Mouse (Mus musculus) kidney, embryonic 14.5 days (tissue): ENCODE measurements at regions not wholly inside any gene's neighbourhood (a gene's known extent, or its start where the extent isn't known, plus 50 kb on each side); places are given as distances from the start of the nearest gene placed in this dataset.

ENCODE experiments used
- ATAC-seq: fragments of 200-750 bp; cut with Nextera tagmentation; 2 replicates; pipeline ENCODE4 v1.8.0; 2017; ENCODE audit warnings: moderate number of reproducible peaks, mild to moderate bottlenecking, moderate TSS enrichment, moderate library complexity; ENCODE audit not compliant: low FRiP score, low TSS enrichment
- H3K27ac ChIP-seq: fragments of 300-500 bp; sonication (generic); 2 replicates; pipeline ENCODE4 v1.5.1; 2014; ENCODE audit warnings: low read depth, mild to moderate bottlenecking, low read length, moderate library complexity, mixed read lengths
- H3K27me3 ChIP-seq: fragments of 300-500 bp; sonication (generic); 2 replicates; pipeline ENCODE4 v1.6.1; 2014; ENCODE audit warnings: mild to moderate bottlenecking, low read length; ENCODE audit not compliant: control insufficient read depth, insufficient read depth
- H3K36me3 ChIP-seq: fragments of 300-500 bp; sonication (generic); 2 replicates; pipeline ENCODE4 v1.6.1; 2014; ENCODE audit warnings: low read length, mixed read lengths; ENCODE audit not compliant: control insufficient read depth, insufficient read depth
- H3K4me1 ChIP-seq: fragments of 300-500 bp; sonication (generic); 2 replicates; pipeline ENCODE4 v1.6.1; 2014; ENCODE audit warnings: low read length, mixed read lengths; ENCODE audit not compliant: control insufficient read depth, insufficient read depth
- H3K4me2 ChIP-seq: fragments of 300-500 bp; sonication (generic); replicated peaks from 2 replicates; pipeline ENCODE4 v1.6.1; 2014; ENCODE audit warnings: low read depth, mild to moderate bottlenecking, low read length
- H3K4me3 ChIP-seq: fragments of 300-500 bp; sonication (generic); 2 replicates; pipeline ENCODE4 v1.5.1; 2014; ENCODE audit warnings: mild to moderate bottlenecking, low read length
- H3K9ac ChIP-seq: fragments of 300-500 bp; sonication (generic); 2 replicates; pipeline ENCODE4 v1.6.1; 2014; ENCODE audit warnings: low read depth, mild to moderate bottlenecking, low read length, moderate library complexity
- H3K9me3 ChIP-seq: fragments of 300-500 bp; sonication (generic); 2 replicates; pipeline ENCODE4 v1.6.1; 2016; ENCODE audit warnings: low read length; ENCODE audit not compliant: control insufficient read depth
- WGBS: fragments of 180-500 bp; shearing (Covaris S2); extraction: QIAGEN DNeasy Blood & Tissue Kit; methylation state at CpG from one replicate; pipeline ENCODE4 v1.1.7; 2014; 5-methylcytosine and 5-hydroxymethylcytosine counted together

DNA sequence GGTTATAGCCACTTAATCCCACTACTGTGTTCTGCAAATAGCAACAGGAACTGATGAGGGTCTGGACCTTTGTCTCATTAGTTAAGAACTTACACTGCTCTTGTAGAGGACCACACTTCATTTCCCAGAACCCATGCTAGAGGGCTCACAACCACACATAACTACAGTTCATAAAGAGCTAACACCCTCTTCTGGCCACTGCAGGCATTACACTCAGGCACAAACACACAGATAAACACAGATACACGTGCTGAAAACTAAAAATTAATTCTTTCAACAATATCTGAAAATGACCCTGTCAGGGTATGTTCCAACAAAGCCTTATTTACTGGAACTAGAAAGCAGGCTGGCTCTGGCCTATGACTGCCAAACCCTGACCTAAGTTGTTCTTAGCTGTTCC is 529.0 kb upstream of the Mctp2 start:
- WGBS: 88% methylated on average over 1 of the region's 1 CpGs
- Histone ChIP-seq H3K36me3 (no peaks in the 10 kb centered on the region), H3K4me3 (no peak overlapping the region), H3K9me3 (no peaks in the 10 kb centered on the region), H3K27ac (no peak overlapping the region), H3K4me1 (no peaks in the 10 kb centered on the region), H3K27me3 (no peaks in the 10 kb centered on the region), H3K4me2 (no peak overlapping the region), H3K9ac (no peak overlapping the region)
- no peak for ATAC-seq

DNA sequence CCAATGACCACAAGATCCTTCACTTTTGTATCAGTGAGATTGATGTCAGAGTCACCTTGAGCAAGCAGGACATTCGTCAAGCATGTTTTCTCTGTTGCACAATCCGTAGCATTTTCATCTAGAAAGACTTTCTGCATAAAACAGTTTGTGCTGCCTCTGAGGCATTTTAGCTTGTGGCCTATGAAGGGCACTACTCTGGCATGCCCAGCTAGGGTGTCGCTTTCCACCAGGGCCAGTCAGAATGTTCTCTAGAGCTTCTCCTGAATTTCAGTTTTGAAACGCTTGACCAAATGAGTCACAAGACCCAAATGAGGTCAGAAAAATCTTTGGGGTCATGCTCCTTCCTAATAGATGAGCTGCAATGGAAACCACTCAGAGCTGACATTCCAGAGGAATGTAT is 529.6 kb upstream of the Mctp2 start:
- Histone ChIP-seq H3K4me3 (no peak overlapping the region), H3K27ac (no peak overlapping the region), H3K27me3 (no peaks in the 10 kb centered on the region), H3K36me3 (no peaks in the 10 kb centered on the region), H3K4me2 (no peak overlapping the region), H3K9me3 (no peaks in the 10 kb centered on the region), H3K9ac (no peak overlapping the region), H3K4me1 (no peaks in the 10 kb centered on the region)
- ATAC-seq: no peak
- WGBS: 91% methylated on average over 4 of the region's 4 CpGs

DNA sequence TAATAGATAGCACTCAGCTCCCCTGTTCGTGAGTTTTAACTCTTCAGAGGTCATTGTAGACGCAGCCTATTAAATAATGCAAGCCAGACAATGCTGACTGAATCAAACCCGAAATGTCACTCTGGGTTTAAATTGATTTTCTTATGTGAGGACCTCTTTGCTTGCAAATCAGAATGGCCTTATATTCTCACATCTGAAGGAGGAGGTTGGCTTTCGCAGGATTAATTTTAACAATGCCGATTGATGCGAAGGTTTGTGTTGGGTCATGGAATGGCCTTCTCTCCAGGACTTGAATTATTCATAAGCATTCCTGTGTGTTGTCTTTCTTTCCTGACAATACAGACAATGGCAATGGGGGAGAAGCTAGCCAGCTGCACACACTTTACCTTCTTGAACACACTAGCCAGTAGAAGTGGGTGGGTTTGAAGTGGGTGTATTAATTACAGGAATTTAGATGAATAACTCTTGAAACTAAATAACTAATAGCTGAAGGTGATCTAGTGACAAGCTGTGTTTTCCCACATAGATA is 530.1 kb upstream of the Mctp2 start:
- no peak overlapping the region for H3K4me3 ChIP-seq
- H3K4me2 ChIP-seq: no peak overlapping the region
- no peaks in the 10 kb centered on the region for H3K4me1 ChIP-seq
- H3K9ac ChIP-seq: no peak overlapping the region
- ATAC-seq: no peak
- no peaks in the 10 kb centered on the region for H3K36me3 ChIP-seq
- no peaks in the 10 kb centered on the region for H3K27me3 ChIP-seq
- no peak overlapping the region for H3K27ac ChIP-seq
- whole genome bisulfite sequencing: 90% methylated on average over 6 of the region's 6 CpGs
- H3K9me3 ChIP-seq: no peaks in the 10 kb centered on the region

DNA sequence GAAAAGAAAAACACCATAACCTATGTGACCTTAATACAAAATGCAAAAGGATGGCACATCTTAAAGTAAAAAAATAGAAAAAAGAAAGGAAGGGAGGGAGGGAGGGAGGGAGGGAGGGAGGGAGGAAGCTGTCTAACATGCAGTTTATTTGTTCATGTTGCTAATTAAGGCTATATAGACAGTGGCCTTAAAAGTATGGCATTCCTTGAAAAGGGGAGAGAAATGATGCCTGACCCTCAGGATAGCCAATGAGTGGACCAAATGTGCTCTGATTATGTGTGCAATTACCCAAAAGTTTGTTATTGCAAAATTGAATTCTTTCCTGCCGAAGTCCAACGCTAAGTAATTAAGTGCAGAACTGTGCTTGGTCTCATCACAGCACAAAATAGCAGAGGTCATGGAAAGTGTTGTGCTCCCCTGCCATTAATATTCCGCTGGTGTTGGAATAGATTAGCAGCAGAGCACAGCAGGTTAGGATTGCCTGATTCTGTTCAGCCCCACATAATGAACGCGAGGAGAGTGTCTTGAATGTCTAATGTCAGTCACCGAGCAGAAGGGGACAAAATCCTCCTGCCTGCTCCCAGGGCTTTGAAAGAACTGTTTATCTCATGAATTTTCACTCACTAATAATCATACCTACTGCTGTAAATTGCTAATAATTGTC is 531.7 kb upstream of the Mctp2 start:
- WGBS: 77% methylated on average over 6 of the region's 6 CpGs
- no peak overlapping the region for H3K9ac ChIP-seq
- no peaks in the 10 kb centered on the region for H3K27me3 ChIP-seq
- H3K4me1 ChIP-seq: no peaks in the 10 kb centered on the region
- no peaks in the 10 kb centered on the region for H3K9me3 ChIP-seq
- H3K4me2 ChIP-seq: no peak overlapping the region
- no peak overlapping the region for H3K27ac ChIP-seq
- H3K4me3 ChIP-seq: no peak overlapping the region
- ATAC-seq: no peak
- no peaks in the 10 kb centered on the region for H3K36me3 ChIP-seq

DNA sequence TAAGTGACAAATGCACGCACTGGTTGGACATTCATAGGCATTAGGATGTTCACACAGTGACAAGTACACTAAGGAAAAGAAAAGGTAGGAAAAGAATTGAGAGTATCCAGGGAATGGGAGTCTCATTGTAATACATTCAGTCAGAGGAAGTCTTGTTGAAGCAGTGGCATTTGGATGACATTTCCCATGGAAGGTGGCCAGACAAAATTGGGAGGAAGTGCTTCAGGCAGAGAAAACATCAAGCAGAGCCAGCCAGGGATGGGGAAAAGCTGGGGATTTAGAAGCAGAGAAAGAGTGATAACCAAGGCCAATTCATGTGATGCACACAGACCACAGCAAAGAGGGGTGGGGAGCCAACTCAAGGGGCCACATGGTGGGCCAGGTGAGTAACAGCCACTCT is 524.0 kb upstream of the Rgma start:
- no peak for ATAC-seq
- Histone ChIP-seq H3K27ac (no peak overlapping the region), H3K9ac (no peak overlapping the region)

DNA sequence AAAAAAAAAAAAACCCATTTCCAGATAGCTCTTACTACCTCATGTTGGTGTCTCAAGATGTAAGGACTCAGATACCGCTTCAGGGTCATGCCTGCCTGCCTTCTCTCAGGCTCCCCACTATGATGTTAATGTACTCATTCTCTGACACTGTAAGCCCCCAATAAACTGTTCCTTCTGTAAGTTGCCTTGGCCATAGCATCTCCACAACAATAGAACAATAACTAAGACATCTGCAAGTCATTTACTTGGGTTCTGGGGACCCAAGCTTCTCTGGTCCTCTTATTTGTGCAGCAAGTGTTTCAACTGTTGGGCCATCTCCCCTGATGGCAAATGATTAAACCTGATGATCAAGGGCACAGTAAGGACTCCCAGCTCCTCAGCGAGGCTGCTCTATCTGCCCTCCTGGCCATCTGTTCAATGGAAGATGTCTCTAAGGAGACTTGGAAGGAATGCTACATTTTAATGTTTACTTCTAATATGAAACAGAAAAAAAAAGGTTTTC is 520.8 kb upstream of the Rgma start:
- Histone ChIP-seq H3K4me3 (no peak overlapping the region), H3K9ac (no peak overlapping the region), H3K9me3 (no peaks in the 10 kb centered on the region), H3K4me2 (no peak overlapping the region), H3K36me3 (no peaks in the 10 kb centered on the region), H3K27ac (no peak overlapping the region), H3K4me1 (no peaks in the 10 kb centered on the region), H3K27me3 (no peaks in the 10 kb centered on the region)
- 68% methylated on average over 2 of the region's 2 CpGs for WGBS
- no peak for ATAC-seq

More for the DNA sequence above, 524.0 kb upstream of the Rgma start:
- WGBS: 92% methylated on average over 1 of the region's 1 CpGs
- Histone ChIP-seq H3K4me3 (no peak overlapping the region), H3K36me3 (no peaks in the 10 kb centered on the region), H3K9me3 (no peaks in the 10 kb centered on the region), H3K27me3 (no peaks in the 10 kb centered on the region), H3K4me1 (no peaks in the 10 kb centered on the region), H3K4me2 (no peak overlapping the region)

DNA sequence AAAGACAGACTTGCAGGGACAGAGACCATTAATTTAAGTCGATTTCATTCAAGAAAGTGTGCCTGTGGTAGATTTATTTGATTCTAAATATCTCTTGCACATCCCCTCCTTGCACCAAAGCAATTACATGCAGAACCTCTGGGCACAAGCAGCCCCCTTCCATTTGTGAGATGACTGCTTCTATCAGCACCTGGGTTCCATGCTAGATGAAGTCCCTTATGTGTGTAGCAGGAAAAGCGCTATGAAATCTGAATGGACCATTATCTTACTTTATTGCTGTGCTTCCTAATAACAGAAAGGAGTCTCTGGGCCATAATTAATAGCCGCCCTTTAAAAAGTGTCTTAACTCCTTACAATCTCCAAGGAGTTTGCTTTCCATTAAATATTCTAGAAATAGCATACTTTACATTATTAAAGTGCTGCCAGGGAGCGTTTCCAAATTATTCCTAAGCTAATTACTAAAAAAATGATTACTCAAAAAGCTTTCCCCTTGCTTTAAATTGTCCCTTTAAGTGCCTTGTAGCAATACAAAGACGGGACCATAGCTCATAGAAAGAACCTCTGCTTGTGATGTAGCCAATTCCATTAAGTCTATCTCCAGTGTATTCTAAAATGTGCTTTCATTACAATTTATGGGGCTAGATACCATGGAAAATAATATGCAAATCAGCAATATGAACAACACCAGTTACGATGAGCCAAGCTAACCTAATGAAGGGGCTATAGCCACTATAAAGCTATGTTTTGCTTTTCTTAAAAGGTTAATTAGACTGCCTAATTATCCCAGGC is 508.1 kb upstream of the Rgma start:
- WGBS: 80% methylated on average over 6 of the region's 6 CpGs
- H3K9me3 ChIP-seq: no peaks in the 10 kb centered on the region
- no peak overlapping the region for H3K9ac ChIP-seq
- H3K27me3 ChIP-seq: no peaks in the 10 kb centered on the region
- no peak overlapping the region for H3K4me3 ChIP-seq
- no peak for ATAC-seq
- no peak overlapping the region for H3K4me2 ChIP-seq
- H3K27ac ChIP-seq: no peak overlapping the region
- no peaks in the 10 kb centered on the region for H3K36me3 ChIP-seq
- no peaks in the 10 kb centered on the region for H3K4me1 ChIP-seq

DNA sequence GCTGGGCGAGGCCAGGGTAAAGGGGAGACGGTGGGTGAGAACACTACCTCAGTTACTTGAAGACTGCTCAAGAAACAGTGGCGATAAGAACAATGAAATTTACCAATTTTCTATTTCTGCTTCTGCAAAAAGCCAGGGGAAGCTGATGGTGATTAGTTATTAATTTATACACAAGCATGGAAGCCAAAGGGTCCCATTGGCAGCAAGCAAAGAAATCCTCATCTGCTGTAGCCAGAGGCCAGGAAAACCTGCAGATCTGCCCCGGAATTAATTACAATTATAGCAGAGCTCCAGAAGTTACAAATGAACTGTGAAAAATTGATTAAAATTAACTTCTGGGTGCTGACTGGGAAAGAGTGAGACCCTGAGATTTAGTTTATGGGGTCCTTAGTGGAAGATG is 506.2 kb upstream of the Rgma start:
- WGBS: 91% methylated on average over 4 of the region's 4 CpGs
- H3K27ac ChIP-seq: no peak overlapping the region
- no peak overlapping the region for H3K9ac ChIP-seq
- H3K4me3 ChIP-seq: no peak overlapping the region
- no peaks in the 10 kb centered on the region for H3K36me3 ChIP-seq
- no peaks in the 10 kb centered on the region for H3K4me1 ChIP-seq
- H3K27me3 ChIP-seq: no peaks in the 10 kb centered on the region
- no peaks in the 10 kb centered on the region for H3K9me3 ChIP-seq
- no peak for ATAC-seq
- no peak overlapping the region for H3K4me2 ChIP-seq

DNA sequence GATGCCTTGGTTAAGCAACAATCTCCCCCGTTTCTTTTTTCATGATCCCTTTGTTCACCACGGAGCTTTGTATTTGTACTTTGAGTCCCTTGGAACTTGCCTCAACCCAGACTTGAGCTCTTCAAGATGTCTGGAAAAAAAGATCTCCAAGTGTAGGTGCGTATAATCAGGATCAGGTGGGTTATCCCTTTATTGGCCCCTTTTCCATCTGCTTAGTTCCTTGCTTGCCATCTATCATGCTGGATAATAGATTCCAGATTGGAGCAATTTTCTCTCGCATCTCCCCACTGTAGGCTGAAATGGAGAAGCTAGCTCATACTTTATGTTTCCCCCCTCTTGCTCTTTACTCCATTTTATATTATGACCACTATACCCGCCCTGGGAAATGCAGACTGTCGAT is 474.5 kb upstream of the Rgma start:
- Histone ChIP-seq H3K4me1 (no peaks in the 10 kb centered on the region), H3K36me3 (no peaks in the 10 kb centered on the region), H3K9me3 (no peaks in the 10 kb centered on the region), H3K4me2 (no peak overlapping the region), H3K27ac (no peak overlapping the region), H3K4me3 (no peak overlapping the region), H3K9ac (no peak overlapping the region), H3K27me3 (no peaks in the 10 kb centered on the region)
- WGBS: 78% methylated on average over 6 of the region's 6 CpGs
- ATAC-seq: no peak
